Mouse (Mus musculus) MEL (cell line): ENCODE data around the gene Cend1. TPM values are rescaled to one million over a fixed set of nuclear protein-coding genes. Genes with fewer than 3 reads are reported as not detected.

ENCODE experiments used
- DNase-seq: peaks from one replicate; pipeline ENCODE4 v3.0.0; 2011; ENCODE audit warnings: low read depth, low spot score
- H3K27ac ChIP-seq: 2 replicates; pipeline ENCODE4 v1.5.1; 2012; ENCODE audit warnings: low read depth, mild to moderate bottlenecking, control low read depth, low read length, moderate library complexity; ENCODE audit not compliant: control insufficient read depth
- H3K27me3 ChIP-seq, 2 experiments: fragments of 150-350 bp in 1 of 2; sonication (generic) in 1 of 2; 2 replicates each; pipeline ENCODE4 v1.6.1; 2012; ENCODE audit warnings: low read length in 2 of 2, mild to moderate bottlenecking in 2 of 2, improper control_type of control experiment in 1 of 2, moderate library complexity in 1 of 2; ENCODE audit not compliant: insufficient read depth in 2 of 2, control insufficient read depth in 1 of 2
- H3K36me3 ChIP-seq, 2 experiments: 2 replicates each; pipeline ENCODE4 v1.6.1; 2012 to 2014; ENCODE audit warnings: low read length in 2 of 2, improper control_type of control experiment in 1 of 2, inconsistent platforms in 1 of 2, mild to moderate bottlenecking in 1 of 2; ENCODE audit not compliant: insufficient read depth in 2 of 2, control insufficient read depth in 1 of 2
- H3K4me1 ChIP-seq, 2 experiments: fragments of 150-350 bp in 1 of 2; sonication (generic) in 1 of 2; 2 replicates each; pipeline ENCODE4 v1.6.1; 2012; ENCODE audit warnings: low read length in 2 of 2, improper control_type of control experiment in 1 of 2, mild to moderate bottlenecking in 1 of 2; ENCODE audit not compliant: insufficient read depth in 2 of 2, control insufficient read depth in 1 of 2
- H3K4me3 ChIP-seq, 2 experiments: fragments of 150-350 bp in 1 of 2; sonication (generic) in 1 of 2; 2 replicates each; pipeline ENCODE4 v1.5.1; 2012; ENCODE audit warnings: low read depth in 2 of 2, low read length in 2 of 2, mild to moderate bottlenecking in 2 of 2, moderate library complexity in 2 of 2, control low read depth in 1 of 2, improper control_type of control experiment in 1 of 2; ENCODE audit not compliant: control insufficient read depth in 1 of 2, insufficient read depth in 1 of 2
- H3K79me2 ChIP-seq: 2 replicates; pipeline ENCODE4 v1.6.1; 2012; ENCODE audit warnings: mild to moderate bottlenecking, low read length, moderate library complexity; ENCODE audit not compliant: control insufficient read depth, poor library complexity, insufficient read depth
- H3K9ac ChIP-seq: 2 replicates; pipeline ENCODE4 v1.6.1; 2012; ENCODE audit warnings: low read depth, mild to moderate bottlenecking, control low read depth, low read length, moderate library complexity; ENCODE audit not compliant: control insufficient read depth, poor library complexity, severe bottlenecking
- H3K9me3 ChIP-seq: fragments of 150-350 bp; sonication (generic); replicated peaks from 2 replicates; pipeline ENCODE4 v1.6.1; 2012; ENCODE audit warnings: mild to moderate bottlenecking, low read length, improper control_type of control experiment, moderate library complexity; ENCODE audit not compliant: insufficient read depth
- BHLHE40 ChIP-seq: IDR thresholded peaks from 2 replicates; pipeline ENCODE4 v1.6.1; 2012; ENCODE audit warnings: low read depth, mild to moderate bottlenecking, inconsistent platforms, low read length, improper control_type of control experiment, borderline replicate concordance
- E2F4 ChIP-seq: IDR thresholded peaks from 2 replicates; pipeline ENCODE4 v1.6.1; 2011; ENCODE audit warnings: low read depth, low read length, improper control_type of control experiment, borderline replicate concordance
- EP300 ChIP-seq, 2 experiments: IDR thresholded peaks; 2 replicates each; pipeline ENCODE4 v1.6.1; 2011; ENCODE audit warnings: improper control_type of control experiment in 2 of 2, low read length in 2 of 2, low read depth in 1 of 2, mild to moderate bottlenecking in 1 of 2
- GABPA ChIP-seq: IDR thresholded peaks from 2 replicates; pipeline ENCODE4 v1.6.1; 2012; ENCODE audit warnings: low read depth, mild to moderate bottlenecking, inconsistent platforms, low read length, improper control_type of control experiment, moderate library complexity
- GATA1 ChIP-seq: IDR thresholded peaks from 2 replicates; pipeline ENCODE4 v1.6.1; 2011; ENCODE audit warnings: low read depth, low read length, improper control_type of control experiment
- JUND ChIP-seq: IDR thresholded peaks from 2 replicates; pipeline ENCODE4 v1.6.1; 2011; ENCODE audit warnings: low read depth, mild to moderate bottlenecking, improper control_type of control experiment, low read length
- KAT2A ChIP-seq: conservative IDR thresholded peaks from 2 replicates; pipeline ENCODE4 v1.6.1; 2012; ENCODE audit warnings: low read depth, low read length, improper control_type of control experiment, inconsistent platforms
- MXI1 ChIP-seq: IDR thresholded peaks from 2 replicates; pipeline ENCODE4 v1.6.1; 2011; ENCODE audit warnings: mild to moderate bottlenecking, low read depth, low read length, improper control_type of control experiment
- MYB ChIP-seq: IDR thresholded peaks from 2 replicates; pipeline ENCODE4 v1.6.1; 2011; ENCODE audit warnings: mild to moderate bottlenecking, low read depth, low read length, improper control_type of control experiment
- MYC ChIP-seq: IDR thresholded peaks from 2 replicates; pipeline ENCODE4 v1.6.1; 2011; ENCODE audit warnings: low read depth, mild to moderate bottlenecking, low read length, improper control_type of control experiment, moderate library complexity
- NRF1 ChIP-seq: IDR thresholded peaks from 2 replicates; pipeline ENCODE4 v1.6.1; 2014; ENCODE audit warnings: low read depth, mild to moderate bottlenecking, inconsistent platforms, low read length, improper control_type of control experiment, moderate library complexity; ENCODE audit not compliant: poor library complexity, insufficient read depth, severe bottlenecking
- POLR2A ChIP-seq, 2 experiments: IDR thresholded peaks; 2 replicates each; pipeline ENCODE4 v1.6.1; 2011 to 2012; ENCODE audit warnings: low read length in 2 of 2, mild to moderate bottlenecking in 2 of 2, control low read depth in 1 of 2, improper control_type of control experiment in 1 of 2, low read depth in 1 of 2, moderate library complexity in 1 of 2; ENCODE audit not compliant: control insufficient read depth in 1 of 2, insufficient read depth in 1 of 2, poor library complexity in 1 of 2
- POLR2AphosphoS2 ChIP-seq: IDR thresholded peaks from 2 replicates; pipeline ENCODE4 v1.6.1; 2011; ENCODE audit warnings: low read length, improper control_type of control experiment
- POLR2AphosphoS5 ChIP-seq: IDR thresholded peaks from 2 replicates; pipeline ENCODE4 v1.6.1; 2012; ENCODE audit warnings: low read depth, borderline replicate concordance, mild to moderate bottlenecking, inconsistent platforms, low read length, moderate library complexity, mixed read lengths
- RCOR1 ChIP-seq: IDR thresholded peaks from 2 replicates; pipeline ENCODE4 v1.6.1; 2012; ENCODE audit warnings: low read depth, mild to moderate bottlenecking, inconsistent platforms, low read length, improper control_type of control experiment
- SIN3A ChIP-seq: IDR thresholded peaks from 2 replicates; pipeline ENCODE4 v1.6.1; 2012; ENCODE audit warnings: low read length, improper control_type of control experiment, inconsistent platforms
- SMC3 ChIP-seq: IDR thresholded peaks from 2 replicates; pipeline ENCODE4 v1.6.1; 2011; ENCODE audit warnings: low read depth, low read length, improper control_type of control experiment
- TAL1 ChIP-seq: IDR thresholded peaks from 2 replicates; pipeline ENCODE4 v1.6.1; 2012; ENCODE audit warnings: mild to moderate bottlenecking, inconsistent platforms, low read length, moderate library complexity, mixed read lengths
- ZKSCAN1 ChIP-seq: IDR thresholded peaks from 2 replicates; pipeline ENCODE4 v1.6.1; 2012; ENCODE audit warnings: low read depth, mild to moderate bottlenecking, inconsistent platforms, low read length, improper control_type of control experiment, moderate library complexity
- ZNF384 ChIP-seq: IDR thresholded peaks from 2 replicates; pipeline ENCODE4 v1.6.1; 2012; ENCODE audit warnings: low read depth, mild to moderate bottlenecking, inconsistent platforms, low read length, improper control_type of control experiment
- polyA plus RNA-seq, 2 experiments: library from polyadenylated mRNA; stranded (reverse) in 1 of 2; unstranded in 1 of 2; fragments of >175 nt in 1 of 2; fragments of >200 nt in 1 of 2; gene quantifications; 2 replicates each; pipeline versions ENCODE4 v1.2.1 to v1.2.4; 2012; ENCODE audit warnings: low replicate concordance in 2 of 2, low read depth in 1 of 2; ENCODE audit not compliant: insufficient read length in 2 of 2, insufficient read depth in 1 of 2, missing spikeins in 1 of 2
- total RNA-seq: library from RNA; depleted of rRNA; stranded (reverse); fragments of 300-350 nt; gene quantifications from 2 replicates; pipeline ENCODE4 v1.2.3, GENCODE M21; 2012

The Cend1 gene
- total and polyA plus RNA-seq, 3 experiments = not detected

DNA sequence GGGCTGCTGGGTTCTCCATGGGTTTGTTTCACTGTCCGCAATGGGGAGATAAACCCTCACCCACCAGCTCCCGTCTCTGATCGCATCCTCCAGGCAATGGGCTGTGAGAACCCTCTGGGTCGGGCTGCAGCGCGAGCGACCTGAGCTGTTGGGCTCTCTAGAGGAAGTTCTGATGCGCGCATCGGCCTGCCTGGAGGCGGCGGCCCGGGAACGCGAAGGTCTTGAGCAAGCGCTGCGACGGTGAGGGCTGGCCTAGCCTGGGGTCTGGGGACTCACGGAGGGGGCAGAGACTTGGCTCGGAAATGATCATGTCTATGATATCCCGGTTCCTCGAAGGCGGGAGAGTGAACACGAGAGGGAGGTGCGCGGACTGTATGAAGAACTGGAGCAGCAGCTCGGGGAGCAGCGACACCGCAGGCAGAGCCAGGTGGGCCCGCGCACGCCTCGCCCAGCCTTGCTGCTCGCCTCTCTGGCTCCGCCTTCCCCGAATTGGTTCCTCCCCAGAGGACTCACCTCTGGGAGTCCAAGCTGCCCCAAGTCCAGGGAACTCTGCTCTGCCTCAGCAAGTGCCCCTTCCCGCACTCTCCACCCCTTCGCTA, 35.4 kb upstream of the Cend1 start:
- H3K36me3 ChIP-seq = peaks cover 0 to 8% of the 10 kb centered on the region in 2 experiments; a peak in 2 of 4 replicates
- peak overlapping the region; percentile 25 to 29; a peak in 2 of 4 replicates for H3K4me3 ChIP-seq
- no peaks in the 10 kb centered on the region for H3K27me3 ChIP-seq
- peaks cover 5 to 25% of the 10 kb centered on the region in 2 experiments for H3K4me1 ChIP-seq
- no peak overlapping the region for H3K27ac ChIP-seq
- no peaks in the 10 kb centered on the region for H3K9me3 ChIP-seq
- DNase-seq = peak; percentile 45
- peak overlapping the region; percentile 45 for H3K9ac ChIP-seq
- TF ChIP-seq GATA1 (no peak), MXI1 (no peak)
- H3K79me2 ChIP-seq = peaks cover 6% of the 10 kb centered on the region

DNA sequence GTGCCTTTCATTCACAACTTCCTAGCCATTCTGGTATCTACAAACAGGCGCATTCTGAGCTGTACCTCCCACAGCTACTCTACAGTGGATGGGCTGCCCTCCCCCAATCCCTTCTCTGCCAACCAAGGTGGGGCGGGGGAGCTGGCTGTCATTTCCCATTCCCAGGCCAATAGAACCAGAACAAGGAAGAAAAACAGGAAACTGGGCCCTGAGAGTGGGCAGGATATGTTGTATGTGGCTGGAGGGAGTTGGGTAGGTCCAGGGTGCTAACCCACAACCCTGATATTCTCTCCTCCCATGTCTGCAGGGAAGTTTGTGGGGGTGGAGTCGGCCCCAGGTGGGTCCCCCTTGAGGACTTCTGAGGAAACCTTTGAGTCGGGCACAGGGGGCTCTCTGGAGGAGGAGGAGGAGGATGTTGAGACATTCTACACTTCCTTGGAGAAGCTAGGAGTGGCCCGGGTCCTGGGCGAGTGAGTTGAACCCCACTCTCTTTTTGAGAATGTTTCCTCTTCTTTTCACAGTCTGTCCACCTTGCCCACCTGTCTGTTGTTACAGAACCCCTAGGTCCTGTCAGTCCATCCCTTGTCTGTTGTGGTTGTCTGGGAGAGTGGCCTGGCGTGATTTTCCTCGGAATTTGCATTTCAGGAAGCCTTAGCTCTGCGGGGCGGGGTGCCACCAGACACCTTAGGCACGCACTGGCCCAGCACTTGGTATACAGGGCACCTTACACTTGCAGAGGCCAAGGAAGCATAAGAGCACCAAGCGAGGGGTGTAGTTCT, 34.7 kb upstream of the Cend1 start:
- no peak overlapping the region; a peak in 1 of 4 replicates for H3K4me3 ChIP-seq
- TF ChIP-seq SMC3 (no peak), ZKSCAN1 (no peak), TAL1 (no peak), EP300 (IDR thresholded peaks at IDR 0.05; ENCODE audit: low read depth in 1 of 2, low read length in 2 of 2) (no peak), POLR2AphosphoS2 (no peak), MYC (no peak), MYB (no peak), POLR2AphosphoS5 (no peak), KAT2A (no peak), POLR2A (IDR thresholded peaks at IDR 0.05; ENCODE audit: control insufficient read depth in 1 of 2, insufficient read depth in 1 of 2, low read depth in 1 of 2, low read length in 2 of 2, poor library complexity in 1 of 2) (no peak), NRF1 (no peak), RCOR1 (no peak), E2F4 (no peak), JUND (no peak), GABPA (no peak), SIN3A (no peak), ZNF384 (no peak), BHLHE40 (no peak)

More for the DNA sequence above, 34.7 kb upstream of the Cend1 start:
- H3K27me3 ChIP-seq = no peaks in the 10 kb centered on the region
- H3K9ac ChIP-seq = no peak overlapping the region
- H3K27ac ChIP-seq = no peak overlapping the region
- H3K9me3 ChIP-seq = no peaks in the 10 kb centered on the region
- DNase-seq = no peak
- H3K4me1 ChIP-seq = peaks cover 5 to 20% of the 10 kb centered on the region in 2 experiments
- peaks cover 1% of the 10 kb centered on the region; the same call in 1 of the 2 replicates for H3K79me2 ChIP-seq
- peaks cover 0 to 3% of the 10 kb centered on the region in 2 experiments; a peak in 2 of 4 replicates for H3K36me3 ChIP-seq
